Mouse (Mus musculus): ENCODE results near the gene Pilra.

The Pilra gene

DNA sequence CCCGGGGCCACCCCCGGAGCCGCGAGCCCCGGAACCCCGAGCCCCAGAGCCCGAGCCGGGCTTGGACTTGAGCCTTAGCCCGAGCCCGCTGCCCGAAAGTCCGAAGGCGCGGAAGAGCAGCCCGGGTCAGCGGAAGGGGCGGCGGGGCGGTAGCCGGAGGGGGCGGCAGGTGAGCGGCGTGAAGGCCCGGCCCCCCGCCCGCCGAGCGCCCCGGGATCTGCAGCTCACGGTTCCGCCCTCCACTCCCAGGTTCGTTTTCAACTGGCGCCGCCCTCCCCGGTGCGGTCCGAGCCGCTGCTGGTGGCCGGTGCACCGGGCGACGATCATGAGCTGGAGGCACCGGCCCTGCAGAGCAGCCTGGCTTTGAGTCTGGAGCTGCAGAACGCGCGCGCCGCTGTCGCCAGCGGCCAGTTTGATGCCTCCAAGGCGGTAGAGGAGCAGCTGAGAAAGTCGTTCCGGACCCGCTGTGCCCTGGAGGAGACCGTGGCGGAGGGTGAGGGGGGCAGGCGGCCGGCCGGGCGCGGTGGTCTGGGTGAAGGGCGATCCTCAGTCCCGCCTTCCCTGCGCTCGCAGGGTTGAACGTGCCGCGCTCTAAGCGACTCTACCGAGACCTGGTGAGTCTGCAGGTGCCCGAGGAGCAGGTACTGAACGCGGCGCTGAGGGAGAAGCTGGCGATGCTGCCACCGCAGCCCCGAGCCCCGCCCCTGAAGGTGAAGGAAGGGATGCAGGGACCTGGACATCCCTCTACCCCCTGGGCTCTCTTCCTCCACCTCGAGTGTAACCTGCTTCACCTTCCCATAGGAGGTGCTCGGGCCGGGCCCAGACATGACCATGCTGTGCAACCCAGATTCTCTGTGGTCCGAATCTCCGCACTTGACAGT, 56.8 kb downstream of the Pilra start:
- DNase-seq (ENCODE audit: low spot score): no peak

DNA sequence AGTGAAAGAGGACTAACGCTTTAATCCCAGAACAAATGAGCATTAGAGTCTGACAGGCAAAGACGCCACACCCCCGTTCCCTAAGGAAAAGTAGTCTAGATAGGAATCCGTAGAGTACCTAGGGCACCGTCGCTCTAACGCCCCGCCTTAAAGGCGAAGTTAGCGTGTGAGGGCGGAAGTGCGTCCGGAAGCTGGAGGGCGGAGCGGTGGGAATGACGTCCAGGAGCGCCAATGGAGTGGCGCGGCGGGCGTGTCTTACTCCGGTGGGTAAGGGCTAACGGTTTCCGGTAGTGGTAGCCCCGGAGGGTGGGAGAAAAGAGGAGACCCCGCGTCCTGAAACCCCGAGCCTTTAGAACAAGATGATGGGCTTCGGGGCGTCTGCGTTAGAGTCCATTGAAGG, 57.4 kb downstream of the Pilra start, which contains the start of gene Ppp1r35:
TSS of gene Ppp1r35 (plus strand) at position 215 of the 400 bp plus-strand sequence.
- peak; percentile 95 for DNase-seq (ENCODE audit: low spot score)

DNA sequence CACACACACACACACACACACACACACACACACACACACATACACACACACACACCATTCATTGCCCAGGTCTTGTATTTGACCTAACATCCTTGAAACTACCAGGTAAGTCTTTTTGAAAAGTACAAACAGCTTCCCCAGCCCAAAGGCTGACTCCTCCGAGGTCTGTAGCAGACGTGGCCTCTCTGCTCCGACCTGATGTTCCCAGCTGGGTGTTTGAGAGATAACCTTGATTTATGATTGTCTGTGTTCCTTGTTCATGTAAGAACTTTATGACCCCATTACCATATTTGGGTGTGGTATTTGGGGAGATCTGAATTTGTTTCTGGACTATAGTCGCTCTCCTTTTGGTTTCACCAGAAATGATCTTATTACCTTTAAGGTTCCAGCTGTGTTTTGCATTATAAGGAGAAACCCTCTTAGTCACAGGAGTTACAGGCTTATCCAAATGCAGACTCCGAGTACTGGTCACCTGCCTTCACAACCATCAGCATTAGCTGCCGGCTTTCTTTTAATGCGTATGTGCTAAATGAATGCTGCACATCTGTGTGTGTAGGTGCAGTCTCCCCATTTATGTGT, 58.7 kb downstream of the Pilra start:
- no peak for DNase-seq (ENCODE audit: low spot score)

DNA sequence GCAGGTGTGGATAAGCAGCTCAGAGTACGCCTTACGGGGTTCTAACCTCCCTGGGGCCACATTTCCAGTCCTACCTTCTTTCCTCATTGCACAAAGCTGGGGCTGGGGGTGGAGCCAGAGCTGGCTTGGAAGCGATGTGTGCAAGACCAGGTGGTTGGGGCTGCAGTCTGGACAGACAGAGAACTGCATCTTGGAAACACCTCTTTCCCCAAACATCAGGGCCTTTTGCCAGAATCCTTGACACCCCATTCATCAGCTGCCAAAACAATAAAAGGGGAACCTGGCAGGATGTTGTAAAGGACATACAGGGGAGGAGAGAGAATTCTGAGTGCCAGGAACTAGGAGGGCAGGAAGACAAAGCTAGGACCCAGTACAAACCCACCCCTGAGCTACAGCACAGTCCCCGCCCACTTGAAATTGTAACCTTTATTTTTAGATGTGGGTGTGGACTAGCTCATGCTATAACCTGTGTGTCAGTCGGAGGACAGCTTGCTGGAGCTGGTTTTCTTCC, 59.6 kb downstream of the Pilra start:
- no peak for DNase-seq (ENCODE audit: low spot score)

DNA sequence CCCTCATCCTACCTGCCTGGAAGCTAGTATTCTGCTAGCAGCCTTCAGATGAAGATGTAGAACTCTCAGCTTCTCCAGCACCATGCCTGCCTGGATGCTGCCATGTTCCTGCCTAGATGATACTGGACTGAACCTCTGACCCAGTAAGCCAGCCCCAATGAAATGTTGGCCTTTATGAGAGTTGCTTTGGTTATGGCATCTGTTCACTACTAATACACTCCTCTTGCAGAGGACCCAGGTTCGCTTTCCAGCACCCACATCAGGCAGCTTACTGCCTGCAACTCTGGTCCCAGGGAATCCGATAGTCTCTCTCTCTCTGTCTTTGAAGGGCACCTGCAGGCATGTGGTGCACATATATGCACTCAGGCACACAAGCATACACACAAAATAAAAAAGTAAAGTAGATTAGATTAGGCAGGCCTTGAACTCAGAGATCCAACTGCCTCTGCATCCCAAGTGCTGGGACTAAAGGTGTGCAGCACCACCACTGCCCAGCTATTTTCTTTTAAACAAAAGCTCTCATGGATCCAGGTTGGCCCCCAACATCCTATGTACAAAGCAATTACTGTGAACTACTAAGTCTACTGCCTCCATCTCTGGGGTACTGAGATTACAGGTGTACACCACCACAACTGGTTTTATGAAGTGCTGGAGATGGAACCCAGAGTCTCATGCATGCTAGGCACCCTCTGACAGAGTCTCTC, 60.3 kb downstream of the Pilra start:
- no peak for DNase-seq (ENCODE audit: low spot score)

DNA sequence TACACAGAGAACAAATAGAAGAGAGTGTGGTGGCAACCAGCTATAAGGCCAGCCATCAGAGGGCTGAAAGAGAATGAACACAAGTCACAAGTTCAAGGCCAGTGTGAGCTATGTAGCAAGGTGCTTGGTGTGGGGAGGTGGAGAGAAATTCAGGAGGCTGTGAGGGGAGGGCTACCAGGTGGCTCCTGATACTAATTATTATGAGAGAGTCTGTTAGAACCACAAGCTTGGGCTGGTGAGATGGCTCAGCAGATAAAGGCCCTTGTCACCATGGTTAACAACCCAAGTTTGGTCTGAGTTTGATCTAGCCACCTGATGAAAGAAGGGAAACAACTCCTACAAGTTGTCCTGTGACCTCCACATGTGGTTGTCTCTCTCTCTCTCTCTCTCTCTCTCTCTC, 63.3 kb downstream of the Pilra start:
- no peak for DNase-seq (ENCODE audit: low spot score)

All from yolk sac, embryonic 10.5 days (tissue).